Mouse (Mus musculus) right cerebral cortex, postnatal 4 days (tissue): Measurements from ENCODE around the gene Fdxacb1.

Experiments
- DNase-seq: peaks from one replicate; pipeline ENCODE4 v3.0.0-alpha.2; 2022

Fdxacb1 gene

DNA sequence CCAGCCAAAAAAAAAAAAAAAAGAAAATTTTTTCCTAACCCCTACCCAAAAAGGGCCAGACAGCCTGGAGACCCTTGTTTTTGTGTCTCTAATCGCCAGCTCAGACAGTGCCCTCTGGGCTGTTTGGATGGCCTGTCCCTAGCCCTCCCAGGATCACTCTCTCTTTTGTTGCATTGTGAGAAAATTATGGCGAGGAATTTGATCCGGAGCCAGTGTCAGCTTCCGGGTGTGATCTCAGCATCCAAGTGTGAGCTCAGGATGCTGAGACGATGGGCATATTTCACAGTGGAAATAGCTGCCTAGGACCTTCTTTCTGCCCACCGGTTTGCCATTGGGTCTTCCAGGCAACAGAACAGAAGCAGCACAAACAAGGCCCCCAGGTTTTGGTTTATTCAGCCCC lies 17.3 kb upstream of the Fdxacb1 start:
- DNase-seq: no peak

DNA sequence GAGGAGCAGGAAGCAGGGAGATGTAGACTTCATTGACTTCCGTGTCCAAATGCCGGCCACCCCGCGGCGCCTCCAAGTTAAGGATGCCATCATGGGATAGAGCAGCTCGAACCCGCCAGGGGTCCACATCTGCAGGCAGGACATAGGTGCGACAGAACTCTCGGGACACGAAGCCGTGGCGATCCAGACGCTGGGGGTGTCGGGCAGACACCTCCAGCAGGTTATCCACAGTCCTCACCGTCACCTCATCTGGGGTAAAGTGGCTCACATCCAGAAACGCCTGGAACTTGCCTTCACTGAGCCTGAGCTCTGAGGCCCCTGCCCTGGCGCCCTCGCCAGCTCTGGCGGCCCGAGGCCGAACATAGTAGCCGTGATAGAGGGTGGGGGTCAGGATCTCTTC lies 16.7 kb upstream of the Fdxacb1 start, which contains the start of gene Cryab:
Cryab (plus strand) TSS at position 3 of the 400 bp plus-strand sequence.
- no peak for DNase-seq

DNA sequence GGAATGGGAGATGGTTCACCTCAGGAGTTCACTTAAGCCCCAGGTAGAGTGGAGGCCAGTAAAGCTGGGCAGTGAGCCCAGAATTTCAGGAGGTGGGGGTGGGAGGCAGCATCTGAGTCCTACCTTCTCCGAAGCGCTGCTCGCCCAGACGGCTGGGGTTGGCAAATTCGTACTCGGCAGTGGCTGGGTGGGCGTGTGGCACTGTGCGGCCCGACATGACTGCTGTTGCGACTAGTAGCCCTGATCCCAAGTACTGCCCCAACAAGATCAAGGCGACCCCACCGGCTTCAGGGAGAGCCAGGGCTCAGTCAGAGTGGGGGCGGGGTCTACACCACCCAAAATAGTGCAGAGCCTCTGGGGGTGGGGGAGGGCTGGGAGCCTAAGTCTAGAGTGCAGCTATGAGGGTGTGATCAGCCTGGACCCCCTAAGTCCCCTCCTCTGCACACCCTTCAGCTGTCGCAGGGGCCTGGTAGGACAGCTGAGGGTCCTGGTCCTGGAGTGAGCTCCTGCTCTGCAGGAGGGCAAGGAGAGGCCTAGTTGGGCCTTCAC lies 15.9 kb upstream of the Fdxacb1 start, which contains the start of gene Hspb2:
Hspb2 (minus strand) TSS at position 301 of the 549 bp plus-strand sequence.
- no peak for DNase-seq

DNA sequence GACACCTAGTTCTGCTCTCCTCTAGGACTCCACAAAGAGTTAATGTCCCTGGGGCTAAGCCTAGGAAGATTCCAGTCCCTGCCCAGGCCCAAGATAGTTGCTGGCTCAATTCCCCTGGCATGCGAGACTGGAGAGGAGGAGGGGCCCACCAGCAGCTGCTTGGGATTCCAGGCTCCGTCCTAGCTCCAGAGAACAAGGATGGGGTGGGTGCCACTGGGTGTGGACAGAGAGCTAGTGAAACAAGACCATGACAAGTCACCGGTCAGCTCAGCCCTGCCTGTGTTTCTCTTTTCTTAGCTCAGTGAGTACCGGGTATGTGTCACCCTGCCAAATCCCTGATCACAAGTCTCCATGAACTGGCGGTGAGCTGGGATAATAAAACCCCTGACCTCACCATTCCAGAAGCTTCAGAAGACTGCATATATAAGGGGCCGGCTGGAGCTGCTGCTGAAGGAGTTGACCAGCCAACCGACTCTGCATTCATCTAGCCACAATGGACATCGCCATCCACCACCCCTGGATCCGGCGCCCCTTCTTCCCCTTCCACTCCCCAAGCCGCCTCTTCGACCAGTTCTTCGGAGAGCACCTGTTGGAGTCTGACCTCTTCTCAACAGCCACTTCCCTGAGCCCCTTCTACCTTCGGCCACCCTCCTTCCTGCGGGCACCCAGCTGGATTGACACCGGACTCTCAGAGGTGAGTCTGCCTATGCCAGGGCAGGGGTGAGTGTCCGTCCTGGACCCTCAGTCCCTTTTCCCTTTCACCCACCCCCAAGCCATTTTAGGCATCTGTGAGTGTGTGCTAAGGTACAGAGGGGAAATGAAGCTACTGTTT lies 15.0 kb upstream of the Fdxacb1 start:
- DNase-seq: peak; percentile 46

DNA sequence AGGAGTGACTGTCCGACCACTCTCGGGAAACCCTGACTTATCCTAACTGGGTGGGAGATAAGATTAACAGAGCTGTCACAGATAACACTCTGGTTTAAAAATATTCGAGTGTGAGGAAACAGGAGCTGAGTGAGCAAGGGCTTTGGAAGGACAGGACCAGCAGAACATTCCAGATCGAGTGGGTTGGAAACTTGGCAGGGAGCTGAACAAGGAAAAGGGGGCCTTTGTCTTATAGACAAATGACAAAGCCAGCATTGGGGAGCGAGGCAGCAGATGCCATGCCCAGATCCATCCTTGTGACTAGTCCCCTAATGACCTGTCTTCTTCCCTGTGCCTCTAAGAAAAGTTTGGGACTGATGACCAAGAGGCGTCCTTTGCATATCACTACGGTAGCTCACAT lies 14.1 kb upstream of the Fdxacb1 start:
- DNase-seq: no peak

DNA sequence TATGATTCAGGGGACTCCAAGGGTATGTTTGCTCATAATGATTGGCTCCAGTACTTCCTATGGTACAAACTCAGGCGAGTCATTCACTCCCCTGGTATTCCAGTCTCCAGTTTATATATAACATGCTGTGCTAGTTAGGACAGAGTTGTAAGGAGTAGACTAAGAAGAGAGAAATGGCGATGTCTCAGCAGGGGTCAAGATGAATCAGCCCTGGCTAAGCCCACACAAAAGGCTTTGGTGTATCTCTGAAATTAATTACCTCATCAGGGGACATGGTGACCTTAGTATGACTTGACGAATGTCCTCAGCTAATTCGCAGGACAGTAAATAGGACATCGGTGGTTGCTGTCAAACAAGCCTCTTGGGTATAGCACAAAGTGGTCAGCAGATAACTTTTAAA lies 11.3 kb upstream of the Fdxacb1 start:
- DNase-seq: no peak

DNA sequence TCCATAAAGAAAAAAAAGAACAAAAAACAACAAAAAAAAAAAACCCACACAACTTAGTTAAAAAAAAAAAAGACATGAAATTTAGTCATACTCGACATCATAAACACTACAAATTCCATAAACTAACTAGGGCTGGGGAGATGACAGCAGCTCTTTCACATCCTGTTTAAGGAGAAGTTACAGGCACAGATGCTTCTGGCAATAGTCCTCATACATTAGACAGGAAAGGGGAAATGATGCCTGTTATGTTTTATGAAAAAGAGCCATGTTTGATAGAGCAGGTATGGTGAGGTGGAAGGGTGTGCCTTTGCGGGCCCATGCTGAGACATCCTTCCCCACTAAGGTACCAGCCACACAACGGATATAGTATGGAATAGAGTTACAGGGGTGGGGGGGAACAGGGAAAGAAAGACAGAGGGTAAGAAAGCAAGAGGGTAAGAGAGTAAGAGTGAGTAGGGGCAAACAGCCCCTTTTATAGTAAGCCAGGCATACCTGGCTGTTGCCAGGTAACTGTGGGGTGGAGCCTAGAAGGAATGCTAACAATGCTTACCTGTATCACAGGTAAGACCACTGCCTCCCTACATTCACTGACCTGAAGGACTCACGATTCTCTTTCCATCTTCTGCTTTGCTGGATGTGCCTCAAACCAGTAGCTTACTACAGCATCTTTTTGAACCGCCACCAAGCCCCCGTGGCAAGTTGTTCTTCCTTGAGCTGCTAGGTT lies 6.4 kb upstream of the Fdxacb1 start:
- DNase-seq: no peak

DNA sequence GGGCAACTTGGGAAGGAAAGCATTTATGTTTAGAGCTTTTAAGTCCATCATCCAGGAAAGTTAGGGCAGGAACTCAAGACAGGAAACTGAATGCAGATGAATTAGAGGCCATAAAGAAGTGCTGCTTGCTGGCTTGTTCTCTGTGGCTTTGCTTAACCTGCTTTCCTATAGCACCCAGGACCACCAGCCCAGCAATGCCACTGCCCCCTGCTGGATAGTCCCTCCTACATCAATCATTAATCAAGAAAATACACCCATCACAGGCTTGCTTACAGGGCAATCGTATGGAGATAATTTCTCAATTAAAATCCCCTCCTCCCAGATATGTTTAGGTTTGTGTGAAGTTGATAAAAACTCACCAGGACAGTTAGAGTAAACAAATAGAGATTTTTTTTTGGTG lies 4.7 kb upstream of the Fdxacb1 start:
- DNase-seq: peak; percentile 29

DNA sequence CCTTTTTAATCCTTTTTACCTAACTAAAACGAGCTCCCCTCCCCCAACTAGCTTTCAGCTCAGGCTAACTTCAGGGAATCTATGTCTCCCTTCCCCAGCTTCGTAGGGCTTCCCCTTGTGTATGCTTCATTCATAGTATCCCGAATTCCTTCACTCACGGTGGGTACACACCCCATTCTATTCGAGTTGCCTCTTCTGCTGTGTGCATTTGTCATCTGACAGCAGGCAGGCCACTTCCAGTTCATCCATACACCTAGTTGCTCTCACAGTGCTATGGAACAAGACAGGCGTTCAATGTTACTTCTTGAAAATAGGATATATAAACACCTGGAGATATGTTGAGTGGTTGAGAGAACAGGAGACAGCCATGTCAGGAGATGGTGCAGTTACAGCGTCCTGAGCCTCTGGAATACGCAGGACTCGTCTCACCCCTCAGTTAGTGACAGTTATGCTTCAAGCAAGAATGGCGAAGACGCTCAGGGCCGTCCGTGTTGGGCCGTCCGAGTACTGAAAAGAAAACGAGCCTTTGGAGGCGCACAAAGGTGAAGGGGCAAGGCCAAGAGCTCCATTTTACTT lies 417 bp upstream of the Fdxacb1 start:
- no peak for DNase-seq

DNA sequence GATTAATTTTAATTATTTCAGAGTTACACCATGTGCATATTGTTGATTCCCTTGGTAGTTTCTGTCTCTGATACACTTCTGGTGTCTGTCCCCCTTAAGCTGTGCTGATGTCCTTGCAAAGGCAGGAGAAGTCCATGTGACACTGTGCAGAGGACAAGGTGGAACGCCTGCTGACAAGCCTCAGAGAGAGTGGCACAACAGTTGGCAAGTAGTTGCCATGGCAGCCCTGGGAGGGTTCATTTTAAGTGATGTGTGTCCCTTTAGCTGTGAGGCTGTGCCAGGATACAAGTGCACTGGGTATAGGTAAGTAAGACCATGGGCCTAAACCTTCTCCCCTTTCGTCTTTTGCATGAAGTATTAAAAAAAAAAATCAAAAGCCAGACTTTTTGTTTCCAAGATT lies 2.0 kb downstream of the Fdxacb1 start:
- DNase-seq: no peak

DNA sequence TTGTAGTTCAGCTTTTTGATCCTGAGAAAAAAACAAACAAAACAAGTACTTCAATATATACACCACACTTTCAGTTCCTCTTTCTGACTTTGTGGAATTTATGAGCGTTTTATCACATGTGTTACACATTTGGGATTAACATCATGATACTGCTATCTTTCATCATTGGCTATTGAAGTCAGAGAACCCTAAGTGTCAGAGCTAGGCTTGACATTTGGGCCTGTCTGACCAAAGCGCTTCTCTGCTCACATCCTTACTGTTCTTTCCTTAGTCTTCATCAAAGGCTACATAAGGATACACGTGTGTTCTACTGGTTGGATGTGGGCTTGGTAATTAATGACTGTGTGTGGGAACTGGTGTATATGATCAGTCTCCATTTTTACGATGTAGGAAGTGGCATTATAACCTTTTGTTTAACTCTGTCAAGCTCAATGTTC lies 6.0 kb downstream of the Fdxacb1 start:
- no peak for DNase-seq

DNA sequence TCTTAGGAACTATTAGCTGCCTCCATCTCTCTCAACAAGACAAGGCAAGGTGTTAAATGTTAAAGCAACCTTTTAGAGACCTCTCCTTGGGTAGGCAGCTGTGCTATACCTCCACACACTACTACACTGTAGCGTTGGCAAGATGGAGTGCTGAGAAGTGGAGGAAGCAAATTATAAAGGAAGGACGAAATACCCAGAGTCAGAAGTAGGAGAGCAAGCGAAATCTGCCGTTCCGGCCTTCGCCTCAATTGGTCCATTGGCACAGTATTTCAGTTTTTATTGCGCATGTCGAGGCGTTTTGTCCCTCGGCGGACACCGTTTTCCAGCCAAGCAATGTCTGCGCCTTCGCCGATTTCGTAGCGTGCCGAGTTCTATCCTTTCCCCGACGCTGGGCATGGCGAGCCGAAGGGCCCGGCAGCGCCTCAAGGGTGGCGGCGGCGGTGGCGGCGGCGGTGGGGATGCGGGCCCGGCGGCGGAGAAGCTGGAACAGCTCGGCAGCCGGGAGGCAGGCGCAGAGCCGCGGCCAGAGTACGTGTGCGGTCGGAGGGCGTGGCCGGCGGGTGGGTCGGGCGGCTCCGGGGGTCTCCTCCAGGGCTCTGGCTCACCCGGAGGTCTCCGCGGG lies 7.1 kb downstream of the Fdxacb1 start, which contains the start of the genes Alg9 and 1110032A03Rik:
Alg9 (plus strand) TSS at position 29 of the 622 bp plus-strand sequence.
1110032A03Rik (minus strand) TSS at position 530 of the 622 bp plus-strand sequence.
- peak; percentile 94 for DNase-seq

DNA sequence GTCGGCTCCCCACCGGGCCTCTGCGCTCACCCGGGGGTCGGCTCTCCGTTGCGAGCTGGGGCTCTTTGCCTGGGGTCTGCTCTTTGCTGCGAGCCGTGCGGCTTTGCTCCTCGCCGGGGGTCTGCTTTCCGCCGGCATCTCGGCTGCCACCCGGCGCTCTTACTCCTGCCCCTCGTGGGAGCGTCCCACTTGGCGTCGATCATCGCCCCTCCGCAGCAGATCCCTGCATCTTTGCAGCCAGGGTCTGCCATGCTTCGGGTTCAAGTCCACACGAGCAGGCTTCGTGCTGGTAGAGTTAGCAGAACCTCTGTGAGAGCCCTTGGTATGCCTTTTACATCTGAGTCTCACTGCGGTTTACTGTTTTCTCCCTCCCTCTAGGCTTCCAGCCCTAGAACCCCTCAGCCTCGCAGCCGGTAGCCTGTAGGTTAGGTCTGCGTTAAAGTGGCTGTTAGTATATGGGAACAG lies 7.7 kb downstream of the Fdxacb1 start:
- no peak for DNase-seq

DNA sequence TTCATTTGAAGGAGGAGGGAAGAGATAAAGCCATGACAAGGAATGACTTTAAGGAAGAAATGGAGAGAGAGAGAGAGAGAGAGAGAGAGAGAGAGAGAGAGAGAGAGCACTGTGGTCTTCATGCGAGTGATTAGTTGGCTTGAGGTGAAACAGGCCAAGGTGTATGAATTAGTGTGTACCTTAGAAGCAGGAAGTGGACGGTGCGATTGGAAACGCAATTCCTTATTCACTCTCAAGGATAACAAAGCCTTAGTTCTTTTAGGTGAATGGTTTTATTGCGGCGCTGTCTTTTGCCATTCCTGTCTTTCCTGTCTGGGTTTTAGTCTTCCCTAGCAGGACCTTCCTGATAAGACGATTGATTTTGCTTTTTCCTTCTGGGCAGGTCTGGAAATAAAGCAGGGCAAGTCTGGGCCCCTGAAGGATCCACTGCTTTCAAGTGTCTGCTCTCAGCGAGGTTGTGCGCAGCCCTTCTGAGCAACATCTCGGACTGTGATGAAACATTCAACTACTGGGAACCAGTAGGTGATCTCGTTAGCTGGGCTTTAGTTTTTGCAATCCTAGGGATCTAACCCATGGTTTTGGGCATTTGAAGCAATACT lies 8.2 kb downstream of the Fdxacb1 start:
- no peak for DNase-seq

DNA sequence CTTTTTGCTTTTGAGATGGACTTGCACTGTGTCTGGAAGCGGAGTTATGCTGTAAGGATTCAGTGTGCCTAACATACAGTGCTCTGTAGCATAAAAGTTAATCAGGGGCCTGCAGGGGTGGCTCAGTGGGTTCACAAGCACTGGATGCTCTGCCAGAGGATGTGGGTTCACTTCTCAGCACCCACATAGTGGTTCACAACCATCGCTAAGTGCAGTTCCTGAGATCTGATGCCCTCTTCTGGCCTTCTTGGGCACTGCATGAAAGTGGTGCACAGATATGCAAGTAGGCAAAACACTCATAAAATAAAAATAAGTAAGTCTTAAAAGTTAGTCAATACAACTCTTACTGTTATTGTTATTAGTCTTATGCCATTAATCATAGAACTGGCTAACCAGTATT lies 14.1 kb downstream of the Fdxacb1 start:
- DNase-seq: peak; percentile 47

DNA sequence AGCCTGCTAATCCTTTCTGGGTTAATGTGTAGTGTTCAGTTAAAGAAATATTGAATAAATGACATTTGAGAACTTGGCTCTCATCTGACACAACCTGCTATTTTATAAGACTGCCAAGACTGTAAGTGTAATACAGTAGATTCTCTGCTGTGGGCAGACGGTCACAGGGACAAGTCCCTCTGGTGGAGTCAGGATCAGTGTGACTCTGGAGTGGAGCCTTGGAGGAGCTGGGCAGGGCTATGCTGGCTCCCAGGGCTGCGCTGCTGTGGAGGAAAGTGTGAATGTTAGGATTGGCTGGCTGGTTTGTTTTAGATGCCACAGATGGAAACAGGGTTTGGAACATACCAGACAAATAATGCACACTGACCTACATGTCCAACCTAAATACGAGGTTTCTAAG lies 27.2 kb downstream of the Fdxacb1 start:
- DNase-seq: no peak

DNA sequence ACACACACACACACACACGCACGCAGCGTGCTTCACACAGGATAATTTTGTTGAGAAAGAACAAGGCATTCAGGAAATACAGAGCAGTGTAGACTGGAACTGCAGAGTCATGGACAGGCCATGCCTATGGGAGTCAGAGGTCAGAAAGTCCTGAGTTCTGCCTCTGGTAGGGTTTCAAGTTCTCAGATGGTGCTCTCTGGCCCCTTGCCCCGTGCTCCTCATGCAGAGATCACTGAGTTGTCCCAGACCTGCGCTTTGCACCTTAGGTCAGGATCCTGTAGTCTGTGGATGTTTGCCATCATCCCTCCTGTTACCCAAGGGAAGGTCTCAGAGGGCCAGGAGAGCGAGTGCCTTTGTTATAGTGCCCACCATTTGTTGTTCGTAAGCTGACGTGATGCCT lies 28.7 kb downstream of the Fdxacb1 start:
- DNase-seq: no peak

DNA sequence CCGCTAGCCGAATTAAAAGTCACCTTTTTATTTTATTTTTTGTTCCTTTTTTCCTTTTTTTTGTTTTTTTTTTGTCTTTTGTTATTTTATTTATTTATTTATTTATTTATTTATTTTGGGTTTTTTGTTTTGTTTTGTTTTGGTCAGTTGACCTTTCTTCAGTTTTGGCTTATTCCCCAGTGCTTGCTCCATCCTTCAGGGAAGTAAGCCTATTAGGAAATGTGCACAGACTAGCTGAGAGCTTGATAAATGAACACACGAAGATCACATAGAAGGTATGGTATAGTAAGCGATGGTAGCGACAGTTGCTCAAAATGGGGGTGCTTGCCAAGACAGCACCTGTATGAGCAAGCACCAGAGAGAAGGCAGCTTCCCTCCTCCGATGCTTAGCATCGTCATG lies 29.6 kb downstream of the Fdxacb1 start:
- DNase-seq: no peak

DNA sequence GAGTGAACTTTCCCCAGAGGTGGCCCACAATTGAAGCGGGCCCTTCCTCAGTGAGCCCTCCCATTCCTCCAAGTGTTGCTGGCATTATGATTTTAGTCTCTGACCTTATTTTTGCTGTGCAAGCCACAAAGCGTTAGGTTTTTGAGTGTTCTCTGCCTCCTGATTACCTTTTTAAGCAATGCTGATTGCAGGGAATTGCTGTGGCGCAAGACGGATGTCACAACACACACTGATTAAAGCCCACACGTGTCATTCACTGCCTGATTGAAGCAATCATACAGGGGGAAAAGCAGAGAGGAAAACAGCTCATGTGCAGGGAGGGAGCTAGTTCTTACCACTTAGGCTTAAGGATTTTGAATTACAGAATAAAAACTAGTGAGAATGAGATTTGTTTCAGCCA lies 30.3 kb downstream of the Fdxacb1 start:
- DNase-seq: no peak

DNA sequence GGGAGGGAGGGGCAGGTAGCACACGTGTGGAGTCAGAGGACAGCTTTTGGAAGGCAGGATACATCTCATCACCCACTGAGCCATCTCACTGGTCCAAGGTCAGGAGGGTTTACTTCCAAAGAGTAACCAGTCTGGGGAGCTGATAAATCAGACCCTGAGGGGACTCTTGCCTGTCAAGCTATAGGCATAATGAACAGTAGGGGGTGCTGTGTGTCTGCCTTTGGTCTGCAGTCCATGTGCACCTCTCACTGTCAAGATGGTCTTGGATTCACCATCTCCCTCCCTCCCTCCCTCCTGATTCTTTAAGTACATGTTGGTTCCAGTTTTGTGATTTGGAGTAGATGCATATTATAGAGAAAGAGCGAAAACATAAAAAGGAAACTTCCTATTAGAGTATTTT lies 32.9 kb downstream of the Fdxacb1 start:
- DNase-seq: no peak

DNA sequence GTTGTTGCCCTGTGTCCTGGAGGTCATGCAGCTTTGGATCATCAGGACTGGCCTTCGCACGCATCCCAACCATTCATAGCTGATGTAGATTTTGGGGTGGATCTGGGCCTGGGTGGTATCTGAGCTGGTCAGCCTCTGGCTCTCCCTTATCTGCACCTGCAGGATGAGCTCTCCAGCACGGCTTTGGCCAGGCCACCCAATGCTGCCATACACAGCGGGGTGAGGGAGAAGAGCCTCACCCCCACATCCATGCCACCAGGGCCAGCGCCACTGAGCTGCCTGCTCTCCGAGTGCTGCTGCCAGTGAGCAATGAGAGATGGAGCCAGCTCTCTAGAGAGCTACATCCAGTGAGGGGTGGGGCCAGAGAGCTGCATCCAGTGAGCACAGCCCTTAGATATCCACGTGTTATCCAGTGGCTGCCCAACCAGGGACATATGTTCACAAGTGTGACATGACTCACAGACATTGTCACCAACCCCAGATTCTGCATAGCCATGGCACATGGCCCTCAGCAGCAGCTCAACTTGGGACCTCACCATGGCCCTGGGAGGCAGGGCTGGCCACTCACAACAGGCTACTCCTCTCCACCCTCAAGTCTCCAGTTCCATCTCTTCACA lies 35.1 kb downstream of the Fdxacb1 start:
- no peak for DNase-seq

DNA sequence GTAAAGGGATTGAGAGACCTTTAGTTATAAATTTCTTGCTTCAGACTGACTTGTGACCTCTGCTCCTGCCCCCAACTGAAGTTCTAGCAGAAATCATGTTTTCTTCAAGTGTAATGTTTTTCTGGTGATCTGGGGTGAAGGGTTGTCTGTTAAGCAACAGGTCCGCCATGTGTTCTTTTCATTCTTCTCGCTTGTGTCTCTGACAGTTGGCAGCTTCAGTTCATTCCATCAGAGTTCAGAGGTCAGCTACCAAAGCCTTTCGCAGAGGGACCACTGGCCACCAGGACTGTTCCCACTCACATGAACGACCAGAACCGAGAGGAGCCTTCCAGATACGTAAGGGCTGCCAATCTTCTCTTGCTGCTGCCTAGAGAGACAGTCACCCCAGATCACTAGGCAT lies 40.4 kb downstream of the Fdxacb1 start:
- no peak for DNase-seq
